Mouse (Mus musculus): ENCODE data around the gene Lpcat1.

The Lpcat1 gene

DNA sequence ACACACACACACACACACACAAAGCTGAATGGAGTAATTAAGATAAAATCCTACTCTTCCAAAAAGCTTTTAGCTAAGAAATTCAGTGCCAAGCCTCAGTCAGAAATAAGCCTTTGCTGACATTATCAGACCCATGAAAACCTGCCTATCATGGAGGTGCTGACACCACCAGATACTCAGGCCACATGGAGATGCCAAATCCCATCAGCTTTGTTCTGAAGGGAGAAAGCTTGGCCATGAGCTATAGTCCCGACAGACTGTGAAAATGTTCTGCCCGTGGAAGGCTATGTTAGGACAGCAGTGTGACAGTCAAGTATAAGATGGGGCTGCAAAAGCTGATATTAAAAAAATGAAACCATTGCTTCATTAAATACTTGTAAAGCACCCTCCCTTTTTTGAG, 19.5 kb upstream of the Lpcat1 start:
- no peak for DNase-seq

- DNase-seq: no peak
Observed at GRCm38 (mm10) chr13:73448201-73448600, 18.8 kb upstream of the Lpcat1 start.

DNA sequence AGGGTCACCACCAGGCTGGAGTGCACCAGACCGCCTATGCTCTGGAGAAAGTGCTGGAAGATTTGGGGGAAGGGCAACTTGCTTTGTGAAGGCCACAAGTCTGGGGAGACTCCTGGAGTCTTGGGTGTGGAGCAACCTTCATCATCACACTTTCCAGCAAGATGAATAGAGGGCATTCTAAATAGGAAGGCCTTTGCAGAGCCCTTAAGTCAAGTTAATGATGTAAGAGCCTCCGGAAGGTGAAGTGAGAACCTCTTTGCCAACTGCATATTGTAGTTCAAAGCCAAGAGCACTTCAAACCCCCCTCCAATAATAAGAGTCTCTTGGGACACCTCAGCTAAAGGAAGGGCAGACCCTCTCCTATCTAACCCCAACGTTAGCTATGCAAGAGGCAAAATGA, 18.3 kb upstream of the Lpcat1 start:
- DNase-seq: no peak

GRCm38 (mm10) chr13:73453503-73454217, 13.3 kb upstream of the Lpcat1 start:
- DNase-seq: no peak

GRCm38 (mm10) chr13:73455328-73455727, 11.7 kb upstream of the Lpcat1 start:
- no peak for DNase-seq

GRCm38 (mm10) chr13:73457301-73457700, 9.7 kb upstream of the Lpcat1 start:
- DNase-seq: no peak

DNA sequence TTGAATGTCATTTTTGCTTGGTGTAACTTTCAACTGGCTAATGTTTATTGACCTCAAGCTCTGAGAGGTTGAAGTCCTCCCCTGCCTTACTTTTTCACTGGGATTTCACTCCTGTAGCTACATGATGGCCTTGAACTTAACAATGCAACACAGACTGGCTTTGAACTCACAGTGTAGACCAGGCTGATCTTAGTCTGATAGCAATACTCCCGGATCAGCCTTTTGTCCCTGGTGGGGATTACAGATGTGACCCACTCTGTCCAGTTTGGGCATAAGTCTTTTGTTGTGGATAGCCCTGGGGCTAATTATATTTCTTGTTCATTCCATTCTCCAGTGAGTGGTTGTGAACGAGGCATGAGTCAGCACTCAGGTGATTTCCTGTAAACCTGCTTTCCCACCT, 9.3 kb upstream of the Lpcat1 start:
- no peak for DNase-seq

- no peak for DNase-seq
Observed at GRCm38 (mm10) chr13:73458719-73459118, 8.3 kb upstream of the Lpcat1 start.

GRCm38 (mm10) chr13:73459189-73459850, 7.7 kb upstream of the Lpcat1 start:
- no peak for DNase-seq

- DNase-seq: no peak
Observed at GRCm38 (mm10) chr13:73461551-73461950, 5.4 kb upstream of the Lpcat1 start.

- DNase-seq: peak in 1 of 2 experiments; percentile 42
Observed at GRCm38 (mm10) chr13:73465156-73465555, 1.8 kb upstream of the Lpcat1 start.

GRCm38 (mm10) chr13:73466411-73466810, 586 bp upstream of the Lpcat1 start:
- no peak for DNase-seq

DNA sequence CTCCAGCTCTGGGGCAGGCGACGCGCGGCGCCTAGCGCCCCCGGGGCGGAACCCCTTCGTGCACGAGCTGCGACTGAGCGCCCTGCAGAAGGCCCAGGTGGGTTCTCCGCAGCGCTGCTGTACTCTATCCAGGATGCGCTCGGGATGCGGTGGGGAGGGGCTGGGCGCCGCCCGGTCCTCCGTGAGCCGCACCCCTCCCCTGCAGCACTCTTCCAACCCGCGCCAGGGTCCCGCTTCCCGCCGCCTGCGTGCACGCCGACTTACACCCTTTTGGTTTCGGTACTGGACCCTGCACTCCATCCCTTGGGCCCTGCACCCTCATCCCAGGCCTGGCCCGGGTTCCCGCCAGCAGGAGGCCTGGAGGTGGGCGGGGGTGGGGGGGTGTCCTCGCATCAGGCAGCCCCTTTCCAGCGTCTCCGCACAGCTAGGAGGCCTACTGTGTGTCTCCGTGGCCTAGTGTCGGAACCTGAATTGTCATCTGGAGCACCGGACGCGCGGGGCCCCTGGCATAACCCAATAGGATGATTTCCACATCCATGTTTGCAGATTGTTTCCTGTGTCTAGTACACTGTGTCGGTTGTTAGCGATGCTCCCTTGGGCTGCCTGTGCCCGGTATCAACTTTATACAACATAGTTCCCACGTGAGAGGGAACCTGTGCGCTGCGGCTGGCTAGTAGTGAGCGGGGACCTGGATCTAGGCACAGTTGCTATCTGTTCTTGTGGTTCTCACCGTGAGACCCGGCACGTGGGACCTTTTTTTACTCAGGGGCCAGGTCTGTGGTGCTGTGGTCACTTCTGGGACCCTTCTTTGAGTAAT, 632 bp downstream of the Lpcat1 start:
- peak in 1 of 2 experiments; percentile 45 for DNase-seq

DNA sequence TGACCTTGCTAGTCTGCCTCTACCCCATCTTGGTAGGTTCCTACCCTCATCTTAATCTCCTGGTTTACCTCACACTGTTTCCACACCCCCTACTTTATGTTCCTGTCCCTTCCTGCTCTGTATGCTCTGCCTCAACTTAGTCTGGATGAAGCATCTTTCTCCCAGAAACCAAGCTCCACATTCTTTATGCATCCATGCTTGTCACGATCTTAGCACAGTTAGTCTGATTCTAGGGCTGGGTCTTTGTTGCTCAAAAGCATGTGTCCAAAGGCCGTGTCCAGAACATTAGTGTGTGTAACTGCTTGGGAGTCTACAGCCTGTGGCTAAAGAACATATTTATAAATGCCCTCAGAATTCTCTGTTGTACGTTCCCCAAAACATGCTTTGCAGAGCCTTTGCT, 1.8 kb downstream of the Lpcat1 start:
- no peak for DNase-seq

GRCm38 (mm10) chr13:73469257-73469967, 2.4 kb downstream of the Lpcat1 start:
- peak in 1 of 2 experiments; percentile 41 for DNase-seq

GRCm38 (mm10) chr13:73472481-73472880, 5.5 kb downstream of the Lpcat1 start:
- no peak for DNase-seq

GRCm38 (mm10) chr13:73473746-73474145, 6.7 kb downstream of the Lpcat1 start:
- no peak for DNase-seq

DNA sequence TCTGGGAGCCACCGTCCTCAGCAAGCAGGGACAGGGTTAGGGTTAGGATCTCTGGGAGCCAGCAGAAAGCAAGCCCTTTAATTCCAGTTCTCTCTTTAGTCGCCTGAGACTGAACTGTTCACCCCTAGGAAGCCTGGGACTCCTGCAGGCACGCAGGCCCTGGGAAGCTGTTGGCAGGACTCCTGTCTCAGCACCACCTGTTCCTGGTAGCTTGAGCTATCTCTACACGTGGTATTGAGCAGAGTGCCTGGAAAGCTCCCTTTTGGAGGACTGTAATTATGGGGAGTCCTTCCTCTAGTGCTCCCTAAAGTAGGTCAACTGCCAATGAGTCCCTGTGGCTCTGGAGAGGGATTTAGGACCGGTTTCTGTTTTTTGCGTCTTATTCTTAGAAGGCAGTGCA, 7.2 kb downstream of the Lpcat1 start:
- no peak for DNase-seq

GRCm38 (mm10) chr13:73475058-73475980, 8.3 kb downstream of the Lpcat1 start:
- DNase-seq: no peak

- no peak for DNase-seq
Observed at GRCm38 (mm10) chr13:73476259-73476658, 9.3 kb downstream of the Lpcat1 start.

- no peak for DNase-seq
Observed at GRCm38 (mm10) chr13:73476796-73477195, 9.8 kb downstream of the Lpcat1 start.

GRCm38 (mm10) chr13:73477841-73478240, 10.8 kb downstream of the Lpcat1 start:
- DNase-seq: no peak
